Mouse (Mus musculus): ENCODE measurements at regions not wholly inside any gene's neighbourhood (a gene's known extent, or its start where the extent isn't known, plus 50 kb on each side); places are given as distances from the start of the nearest gene placed in this dataset.

DNA sequence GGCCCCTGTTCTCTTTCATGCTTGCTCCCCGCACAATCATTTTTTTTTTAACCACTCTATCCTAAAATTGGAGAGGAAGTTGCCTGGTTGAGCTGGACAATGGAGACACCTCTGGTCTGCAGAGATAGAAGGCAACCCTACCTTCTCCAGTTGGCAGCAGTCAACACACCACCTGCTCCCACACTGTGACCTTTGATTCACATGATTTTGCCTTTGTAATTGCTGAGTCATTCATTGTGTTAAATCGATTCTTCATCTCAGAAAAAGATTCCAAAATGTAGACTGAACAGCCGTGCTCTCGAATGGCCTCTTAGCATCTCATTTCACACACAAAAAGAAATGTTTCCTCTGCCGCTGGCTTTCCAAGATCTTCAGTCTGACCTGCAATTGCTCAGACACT is 616.2 kb downstream of the Pdcd6ip start:
- DNase-seq (ENCODE audit: low spot score): no peak

DNA sequence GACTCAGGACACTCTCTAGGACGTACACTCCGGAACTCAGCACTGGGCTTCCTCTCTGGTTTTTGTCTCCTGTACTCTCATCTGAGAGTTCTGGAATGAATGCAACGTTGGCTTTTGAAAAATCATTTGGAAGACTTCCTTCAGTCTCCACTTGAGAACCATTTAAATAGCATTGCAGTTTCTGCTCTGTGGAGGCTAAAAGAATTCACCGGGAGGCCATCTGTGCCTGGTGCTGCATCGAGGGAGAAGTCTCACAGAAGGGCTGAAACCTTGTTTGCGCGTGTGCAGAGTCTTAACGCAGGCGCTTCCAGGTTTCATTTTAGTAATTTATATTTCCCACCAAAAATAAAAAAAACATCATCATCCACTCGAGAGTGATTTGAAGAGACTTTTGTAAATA is 620.3 kb downstream of the Pdcd6ip start:
- DNase-seq (ENCODE audit: low spot score): no peak

DNA sequence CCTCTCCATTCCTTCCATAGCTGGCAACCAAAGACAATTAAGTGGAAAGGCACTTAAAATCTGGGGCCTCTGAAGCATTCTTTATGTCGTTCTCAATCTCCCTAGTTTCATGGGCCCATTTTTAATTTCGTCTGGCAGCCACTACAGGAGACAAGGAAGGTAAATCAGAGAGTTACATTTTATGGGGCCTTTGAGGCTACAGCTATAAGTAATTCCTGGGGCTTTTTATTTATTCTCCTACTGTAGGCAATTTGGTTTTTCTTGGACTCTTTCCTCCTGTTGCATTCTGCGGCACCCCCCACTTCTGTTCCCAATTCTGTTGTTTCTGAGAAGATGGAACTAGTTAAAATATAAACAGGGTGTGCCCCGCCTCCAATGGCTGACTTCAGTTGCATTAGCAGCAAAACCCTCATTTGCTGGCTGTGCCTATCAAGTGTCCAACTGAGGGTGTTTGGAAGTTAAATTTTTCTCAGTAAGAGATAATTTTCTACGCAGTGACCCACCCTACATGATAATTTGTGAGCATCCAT is 622.7 kb downstream of the Pdcd6ip start:
- no peak for DNase-seq (ENCODE audit: low spot score)

DNA sequence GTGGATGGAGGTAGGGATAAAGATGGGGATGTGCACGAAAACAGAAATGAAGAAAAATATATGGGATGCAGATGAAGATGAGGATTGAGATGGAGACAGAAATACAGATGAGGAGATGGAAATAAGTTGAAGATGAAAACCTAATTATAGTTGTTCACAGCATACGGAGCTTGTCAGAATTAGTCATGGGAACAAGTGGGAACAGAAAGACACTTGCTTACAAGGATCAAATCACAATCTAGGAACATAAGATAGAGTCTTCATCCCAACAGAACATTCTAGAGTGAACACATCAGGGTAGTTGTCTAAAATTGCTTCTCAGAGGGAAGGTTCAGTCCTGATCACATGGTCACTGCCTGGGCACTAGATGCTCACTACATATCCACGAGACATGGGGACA is 633.2 kb downstream of the Pdcd6ip start:
- DNase-seq (ENCODE audit: low spot score): no peak

DNA sequence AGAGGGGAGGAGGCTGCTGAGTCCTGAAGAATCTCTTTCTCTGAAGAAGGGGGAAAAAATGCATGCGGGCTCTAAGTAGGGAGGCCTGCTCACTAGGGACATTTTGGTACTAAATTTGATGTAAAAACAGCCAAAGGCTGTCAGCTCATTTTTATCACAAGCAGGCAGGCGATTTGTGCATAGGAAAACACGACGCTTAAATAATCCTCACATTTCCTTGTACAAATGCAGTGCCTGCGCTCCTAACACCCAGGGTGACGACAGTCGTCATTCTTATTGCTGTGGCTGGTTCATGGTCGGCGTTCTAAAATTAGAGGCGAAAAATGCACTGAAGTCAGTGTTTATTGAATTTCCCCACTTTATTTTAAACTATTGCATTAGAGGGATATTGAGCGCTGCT is 650.6 kb downstream of the Pdcd6ip start:
- DNase-seq (ENCODE audit: low spot score): no peak

DNA sequence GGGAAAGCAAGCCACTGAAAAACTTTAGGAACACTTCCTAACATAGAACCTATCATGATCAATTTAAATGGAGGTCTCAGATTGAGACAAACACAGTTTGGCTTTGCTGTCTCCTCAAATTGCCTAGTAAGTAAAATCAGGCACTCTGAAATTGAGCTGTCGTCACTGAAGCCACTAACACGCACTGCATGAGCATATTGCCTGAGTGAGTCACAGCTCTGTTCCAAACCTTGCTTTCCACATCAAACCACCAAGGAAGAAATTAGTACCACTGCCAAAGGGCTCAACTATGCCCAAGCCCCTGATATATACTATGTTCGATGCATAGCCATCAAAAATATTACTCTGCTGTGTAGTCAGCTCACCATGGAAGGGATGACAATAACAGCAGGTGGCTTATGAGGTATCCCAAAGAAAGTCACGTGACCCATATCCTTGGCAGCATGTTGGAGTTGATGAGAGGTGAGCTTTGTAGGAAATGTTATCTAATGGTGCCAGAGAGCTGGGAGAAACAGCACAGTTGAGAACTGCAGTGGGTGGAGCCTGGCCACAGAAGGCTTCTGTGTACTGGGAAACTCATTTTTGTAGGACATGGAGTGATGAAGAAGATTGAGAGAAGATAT is 663.4 kb downstream of the Pdcd6ip start:
- no peak for DNase-seq (ENCODE audit: low spot score)

DNA sequence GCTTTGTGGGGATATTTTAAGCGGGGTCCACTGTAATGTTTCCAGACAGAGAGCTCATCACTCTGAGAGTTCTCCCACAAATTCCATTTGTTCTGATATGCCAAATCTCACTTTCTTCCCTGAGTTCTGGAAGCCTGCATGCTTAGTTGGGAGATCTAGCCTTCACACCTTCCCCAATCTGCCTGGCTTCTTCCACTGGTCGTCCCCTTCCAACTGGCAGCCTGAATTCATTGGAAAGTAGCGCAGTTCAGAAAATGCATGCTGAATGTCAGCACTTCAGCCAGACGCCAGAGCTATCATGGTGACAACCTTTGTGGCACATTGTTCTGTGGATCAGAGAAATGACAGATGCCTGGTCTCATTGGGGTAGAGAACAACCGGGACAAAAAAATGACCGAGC is 667.2 kb downstream of the Pdcd6ip start:
- DNase-seq (ENCODE audit: low spot score): no peak

DNA sequence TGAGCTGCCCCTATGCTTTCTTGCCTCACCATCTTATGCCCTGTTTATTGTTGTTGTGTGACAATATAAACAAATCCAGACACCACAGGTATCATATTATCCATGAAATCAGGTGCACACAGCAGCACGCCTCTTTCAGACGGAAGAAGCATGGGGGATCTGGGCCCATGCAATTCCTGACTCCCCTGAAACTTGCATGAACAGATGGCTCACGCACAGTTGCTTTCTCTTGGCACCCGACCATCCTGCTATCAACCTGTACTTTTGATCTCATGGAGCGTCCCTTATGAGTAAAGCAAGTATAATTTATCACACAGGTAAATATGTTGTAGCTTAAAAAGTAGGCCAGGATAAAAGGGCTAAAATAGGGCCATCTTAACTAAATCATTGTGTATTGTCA is 674.1 kb downstream of the Pdcd6ip start:
- no peak for DNase-seq (ENCODE audit: low spot score)

DNA sequence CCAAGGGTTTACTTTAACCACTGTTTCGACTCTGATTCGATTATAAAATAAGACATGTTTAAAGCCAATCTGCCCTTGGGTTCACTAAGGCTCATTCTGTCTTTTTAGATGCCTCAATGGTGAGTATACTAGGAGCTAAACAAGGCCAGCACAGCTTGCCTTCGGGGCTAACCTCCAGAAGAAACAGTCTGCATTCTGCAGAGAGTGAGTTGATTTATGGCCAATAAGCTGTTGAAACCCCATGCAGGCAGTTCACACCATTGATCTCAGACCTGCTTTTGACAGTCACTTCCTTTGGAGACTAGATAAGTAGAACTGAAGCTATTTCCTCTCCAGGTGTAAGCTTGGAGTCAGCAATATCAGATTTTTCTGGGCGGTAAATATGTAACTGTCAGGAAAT is 679.0 kb downstream of the Pdcd6ip start:
- DNase-seq (ENCODE audit: low spot score): no peak

DNA sequence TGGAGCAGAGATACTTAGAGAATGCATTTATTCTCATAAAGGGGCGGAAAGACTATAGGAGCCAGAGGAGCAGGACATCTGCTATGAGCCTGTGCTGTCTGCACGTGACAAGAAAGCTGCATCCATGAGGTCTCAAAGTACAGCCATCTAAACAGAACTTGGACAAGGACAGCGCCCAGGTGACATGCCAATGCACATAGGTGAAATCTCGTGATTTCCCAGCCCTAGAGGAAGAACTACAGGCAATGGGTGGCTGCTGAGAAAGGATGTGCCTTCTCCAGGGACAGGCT is 681.2 kb downstream of the Pdcd6ip start:
- DNase-seq (ENCODE audit: low spot score): no peak

DNA sequence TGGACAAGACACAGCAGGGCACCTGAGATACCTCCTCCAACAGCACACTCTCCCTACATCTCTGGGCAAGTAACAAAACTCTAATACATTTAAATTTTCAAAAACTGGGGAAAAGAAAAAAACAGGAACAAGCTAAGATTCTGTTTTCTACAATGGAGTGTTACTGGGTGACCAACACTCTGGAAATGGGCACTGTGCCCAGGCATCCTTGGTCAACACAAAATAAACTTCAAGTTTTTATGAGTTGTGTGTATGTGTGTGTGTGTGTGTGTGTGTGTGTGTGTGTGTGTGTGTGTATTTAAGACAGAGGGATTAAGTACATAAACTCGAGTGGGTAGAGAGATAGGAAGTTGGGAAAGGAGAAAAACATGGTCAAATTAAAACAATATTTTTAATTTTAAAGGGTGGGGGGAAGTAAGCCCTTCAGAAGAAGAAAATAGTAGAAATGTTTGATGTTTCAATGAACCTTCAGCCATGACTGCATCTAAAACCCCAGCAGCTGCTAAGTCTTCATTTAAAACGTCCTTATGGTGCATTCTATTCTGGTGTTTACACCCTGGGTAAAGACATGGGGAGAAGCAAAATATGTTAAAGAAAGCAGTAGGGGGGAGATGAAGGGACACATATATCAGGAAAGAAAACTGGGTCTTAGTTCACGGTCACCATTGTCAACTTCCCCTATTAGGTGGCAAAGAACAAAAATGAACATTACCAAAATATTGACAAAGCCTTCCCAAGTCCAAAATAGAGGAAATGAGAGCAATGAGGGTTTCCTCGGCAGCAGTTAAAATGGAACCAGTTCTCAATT is 681.8 kb downstream of the Pdcd6ip start:
- no peak for DNase-seq (ENCODE audit: low spot score)

DNA sequence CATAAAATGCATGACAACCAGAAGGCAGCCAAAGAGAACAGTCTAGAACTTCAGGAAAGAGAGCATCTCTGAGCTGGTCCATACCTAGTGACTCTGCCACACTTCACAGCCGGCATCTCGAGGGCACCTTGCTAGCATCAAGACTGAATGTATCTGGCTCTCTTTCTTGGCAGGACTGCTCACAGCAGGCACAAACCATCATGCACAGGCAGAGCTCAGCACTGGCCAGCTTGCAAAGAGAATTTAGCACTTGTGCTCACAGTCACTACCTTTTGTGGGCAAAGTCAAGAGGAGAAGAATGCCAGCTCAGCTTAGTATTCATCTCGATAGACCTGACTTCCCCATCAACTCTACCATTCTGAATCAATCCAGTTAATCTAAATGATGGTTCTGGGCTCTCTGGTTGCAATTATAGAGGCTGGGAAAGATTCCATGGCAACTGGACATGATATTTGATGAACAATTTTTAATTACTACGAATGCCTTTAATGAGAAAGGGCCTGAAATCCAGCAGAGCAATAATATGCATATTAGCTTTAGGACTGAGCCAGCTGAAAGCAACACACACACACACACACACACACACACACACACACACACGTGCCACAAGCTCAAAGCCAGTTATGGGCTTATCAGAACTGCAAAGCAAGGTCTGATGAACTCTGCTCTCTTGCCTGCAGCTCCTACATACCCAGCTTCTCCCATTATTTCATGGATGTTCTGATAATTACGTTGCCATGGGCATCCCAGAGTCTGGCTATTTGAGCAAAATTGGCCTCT is 686.0 kb downstream of the Pdcd6ip start:
- no peak for DNase-seq (ENCODE audit: low spot score)

DNA sequence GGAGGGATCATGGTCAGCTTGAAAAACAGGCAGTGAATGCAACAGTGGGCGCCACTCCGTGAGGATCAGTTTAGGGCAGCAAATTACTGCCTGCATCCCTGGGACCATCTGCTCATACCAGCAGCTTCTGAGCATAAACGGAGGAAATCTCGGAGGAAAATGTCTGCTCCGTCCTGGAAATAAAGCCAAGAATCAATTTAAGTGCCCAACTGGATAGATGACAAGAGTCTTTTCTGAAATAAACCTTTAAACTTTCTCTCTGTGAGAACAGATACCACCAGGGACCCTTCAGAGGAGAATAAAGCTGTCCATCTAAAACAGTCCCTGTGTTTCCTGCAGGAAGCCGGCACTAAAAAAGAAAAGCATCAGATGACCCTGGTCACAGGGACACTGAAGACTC is 688.5 kb downstream of the Pdcd6ip start:
- no peak for DNase-seq (ENCODE audit: low spot score)

DNA sequence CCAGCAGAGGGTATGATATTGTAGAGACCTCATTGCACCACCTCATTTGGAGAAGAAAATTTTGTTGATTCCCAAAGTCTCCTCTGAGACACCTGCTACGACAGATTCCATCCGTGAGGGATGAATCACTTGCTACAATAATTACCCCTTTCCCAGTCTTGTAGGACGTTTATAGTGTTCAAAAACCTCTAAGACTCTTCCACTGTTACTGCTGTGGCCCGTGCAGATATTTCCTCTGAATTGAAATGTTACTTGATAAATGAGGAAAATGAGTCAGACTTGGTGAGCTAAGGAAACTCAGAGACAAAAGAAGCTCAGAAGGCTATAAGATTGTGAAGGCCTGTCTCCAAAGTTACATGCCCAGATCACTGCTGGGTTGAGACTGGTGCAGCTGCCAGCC is 700.0 kb downstream of the Pdcd6ip start:
- no peak for DNase-seq (ENCODE audit: low spot score)

DNA sequence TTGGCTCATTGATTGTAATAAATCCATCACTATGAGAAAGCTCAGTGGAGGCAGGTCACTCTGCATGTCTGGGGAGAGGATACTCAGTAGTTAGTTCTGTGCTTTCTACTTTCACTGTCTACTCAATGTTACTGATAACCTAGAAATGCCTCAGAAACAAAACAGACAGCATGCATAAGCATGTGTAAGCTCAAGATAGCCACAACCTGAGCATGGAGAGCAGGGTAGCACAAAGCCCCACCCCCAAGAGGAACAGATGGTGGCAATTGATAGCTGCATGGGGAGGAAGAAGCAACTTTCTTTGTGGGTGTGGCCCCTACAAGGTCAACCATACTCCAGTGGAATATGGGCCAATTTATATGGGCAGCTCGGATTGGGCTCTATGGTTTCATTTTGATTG is 711.9 kb downstream of the Pdcd6ip start:
- DNase-seq (ENCODE audit: low spot score): no peak

DNA sequence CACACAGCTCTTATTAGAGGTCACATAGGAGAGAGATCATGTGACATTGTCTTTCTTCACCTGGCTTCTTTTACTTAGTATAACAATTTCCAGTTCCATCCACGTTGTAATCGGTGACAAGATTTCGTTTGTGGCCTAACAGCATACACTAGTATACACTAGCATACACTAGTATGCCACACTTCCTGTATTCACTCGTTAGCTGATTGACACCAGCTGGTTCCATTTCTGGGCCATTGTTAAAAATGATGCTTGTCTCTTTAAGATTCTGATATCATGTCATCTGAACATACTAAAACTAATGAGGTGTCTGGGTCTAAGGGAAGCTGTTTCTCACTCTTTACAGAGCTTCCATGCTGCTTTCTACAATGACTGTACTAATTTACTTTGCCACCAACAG is 713.3 kb downstream of the Pdcd6ip start:
- no peak for DNase-seq (ENCODE audit: low spot score)

DNA sequence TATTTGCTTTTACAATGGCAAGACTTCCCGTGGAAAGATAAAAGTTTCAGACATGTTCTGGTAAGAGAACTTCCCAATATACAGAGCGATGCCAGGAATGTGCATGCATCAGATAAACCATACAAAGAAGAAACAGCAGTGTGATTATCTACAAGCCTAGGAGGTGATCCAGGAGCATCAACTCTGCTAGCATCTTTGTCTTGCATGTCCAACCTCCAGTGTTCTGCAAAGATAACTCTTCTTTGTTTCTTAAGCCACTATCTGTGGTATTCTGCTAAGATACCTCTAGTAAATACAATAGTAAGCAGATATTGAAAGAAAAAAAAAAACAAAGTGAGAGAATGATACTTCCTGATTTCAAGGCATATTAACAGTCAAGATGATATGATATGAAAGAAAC is 714.4 kb downstream of the Pdcd6ip start:
- DNase-seq (ENCODE audit: low spot score): no peak

DNA sequence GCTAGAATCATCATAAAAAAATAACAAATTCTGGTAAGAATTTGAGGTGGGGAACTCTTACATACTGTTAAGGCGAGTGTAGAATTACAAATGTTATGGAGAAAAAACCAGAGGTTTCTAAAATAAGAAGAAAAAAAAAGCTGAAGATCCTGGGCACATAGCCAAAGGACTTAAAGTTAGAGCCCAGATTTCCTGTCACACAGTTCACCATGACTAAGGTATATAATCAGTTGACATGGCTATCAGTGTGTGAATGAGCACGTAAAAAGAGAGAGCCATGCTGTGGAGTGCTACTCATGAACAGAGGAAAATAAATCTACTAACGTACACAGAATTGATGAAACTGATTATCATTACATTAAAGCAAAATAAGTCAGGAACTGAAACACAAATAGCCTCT is 715.1 kb downstream of the Pdcd6ip start:
- no peak for DNase-seq (ENCODE audit: low spot score)

DNA sequence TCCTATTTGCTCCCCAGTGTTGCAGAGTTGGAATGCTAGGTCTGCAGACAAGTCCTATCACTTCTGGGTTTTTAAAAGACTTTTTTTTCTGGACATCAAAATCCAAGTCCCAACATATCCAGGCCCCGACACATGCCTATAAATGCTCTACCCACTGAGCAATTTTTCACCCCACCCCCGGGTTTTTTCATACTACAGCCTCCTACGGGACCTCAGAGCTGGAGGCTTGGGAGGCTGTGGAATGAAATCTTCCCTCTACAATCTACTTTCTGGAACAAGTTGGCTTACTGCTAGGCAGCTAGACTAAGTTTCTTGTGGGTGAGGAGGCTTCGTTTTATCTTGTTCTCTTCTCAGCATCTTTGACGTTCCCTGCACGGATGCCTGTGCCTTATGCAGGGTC is 724.7 kb downstream of the Pdcd6ip start:
- no peak for DNase-seq (ENCODE audit: low spot score)

DNA sequence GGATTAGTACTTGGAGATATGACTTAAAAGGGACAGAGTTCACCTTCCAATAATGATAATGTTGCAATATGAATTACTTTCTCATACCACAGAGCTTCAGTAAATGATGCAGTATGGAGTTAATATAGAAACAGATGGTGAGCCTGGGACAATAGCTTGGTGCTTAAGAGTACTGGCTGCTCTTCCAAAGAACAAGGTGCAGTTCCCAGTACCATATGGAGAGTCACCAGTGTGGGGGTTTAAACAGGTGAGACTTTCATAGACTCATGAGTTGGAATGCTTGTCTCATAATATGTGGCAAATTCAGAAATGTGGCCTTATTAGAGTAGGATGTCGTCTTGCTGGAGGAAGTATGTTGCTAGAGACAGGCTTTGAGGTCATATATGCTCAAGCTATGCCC is 715.8 kb upstream of the Arpp21 start:
- no peak for DNase-seq (ENCODE audit: low spot score)

DNA sequence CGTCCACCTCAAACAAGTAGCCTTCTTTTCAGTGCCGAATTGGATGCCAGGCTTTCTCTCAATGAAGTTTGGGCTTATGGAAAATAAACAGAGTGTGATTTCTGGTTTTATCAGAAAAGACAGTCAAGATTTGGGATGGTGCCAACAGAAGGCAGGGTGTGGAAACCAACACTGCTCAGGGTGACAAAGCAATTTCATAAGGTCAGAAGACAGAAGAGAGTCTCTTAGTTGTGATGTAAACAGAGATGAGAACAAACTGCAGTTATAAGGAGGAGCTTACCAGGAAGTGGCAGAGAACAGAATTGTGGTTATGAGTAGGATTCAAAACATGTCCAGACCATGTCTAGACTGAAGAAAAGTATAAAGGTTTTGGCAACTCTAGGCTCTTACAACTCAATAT is 714.3 kb upstream of the Arpp21 start:
- no peak for DNase-seq (ENCODE audit: low spot score)

DNA sequence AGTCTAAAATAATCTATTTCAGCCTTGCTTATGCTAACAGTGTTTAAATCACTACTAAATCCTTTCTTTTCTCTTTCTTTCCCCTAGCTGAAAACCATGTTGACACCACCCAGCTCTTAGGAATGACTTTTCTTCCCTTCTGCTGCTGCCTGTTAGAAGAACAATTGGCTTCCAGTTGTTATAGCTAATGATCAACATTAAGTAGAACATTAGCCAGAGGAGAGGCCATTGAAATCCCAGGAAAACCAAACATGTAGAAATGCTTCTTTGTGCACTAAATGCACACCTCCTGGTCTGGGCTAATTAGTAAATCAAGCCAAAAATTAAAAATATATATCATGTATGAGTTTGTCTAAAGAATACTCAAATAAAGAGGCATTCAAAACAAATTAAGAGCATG is 703.0 kb upstream of the Arpp21 start:
- DNase-seq (ENCODE audit: low spot score): no peak

Data from ovary, postnatal 10 days (tissue).